In the genomic region with DNA sequence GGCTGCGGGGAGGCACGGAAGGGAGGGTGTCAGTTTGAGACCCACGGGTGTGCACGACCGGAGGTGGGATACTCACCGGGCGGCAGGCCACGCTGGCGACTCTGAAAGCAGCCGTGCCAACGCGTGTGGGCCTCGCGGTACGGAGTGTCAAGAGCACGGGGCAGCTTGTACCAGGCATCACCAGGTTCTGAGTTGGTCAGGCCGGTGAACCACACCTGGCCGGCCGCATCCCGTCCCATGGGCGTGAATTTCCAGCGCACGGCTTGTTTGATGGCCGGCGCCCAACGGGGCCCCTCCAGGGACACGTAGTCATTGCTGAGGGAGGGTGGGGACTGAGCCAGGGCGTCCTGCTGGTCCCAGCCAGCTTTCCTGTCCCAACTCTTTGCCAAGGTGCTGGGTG, we compare ENCODE assay signal across 8 mouse cellular contexts. TPM values are rescaled to one million over a fixed set of nuclear protein-coding genes. Genes with fewer than 3 reads are reported as not detected.
DNase-seq lines count a peak whose midpoint lies in the region; ATAC-seq and TF ChIP-seq lines count a peak whose summit lies in the region.

No protein-coding gene starts in this region.

- H3K27me3 ChIP-seq in forebrain, postnatal 0 days (ENCODE audit: insufficient read depth, low read length): 0 out of 2 replicates have a peak, but pooled peaks cover 7% of the 10 kb centered on the region
- peaks cover 26% of the 10 kb centered on the region for H3K27me3 ChIP-seq in limb, embryonic 14.5 days (ENCODE audit: control insufficient read depth, insufficient read depth, low read length)
- no peaks in the 10 kb centered on the region for H3K27me3 ChIP-seq in small intestine, adult 2 months (ENCODE audit: control insufficient read depth, insufficient read depth, low read length)

- DNase-seq in kidney, postnatal 4 days: peak; percentile 49 to 61
- DNase-seq in kidney, adult 18-20 months: no peak
- DNase-seq in forebrain, postnatal 0 days: no peak
- no peak for DNase-seq in limb, embryonic 14.5 days (ENCODE audit: low spot score)
- DNase-seq in thymus, postnatal 25 days: no peak
- no peak for DNase-seq in frontal cortex, adult 2 months (ENCODE audit: extremely low spot score in 1 of 2, low spot score in 1 of 2)
- DNase-seq in thymus, postnatal 4 days: no peak

- ATAC-seq in forebrain, postnatal 0 days: no peak
- no peak for ATAC-seq in limb, embryonic 14.5 days (ENCODE audit: low FRiP score, low read depth)

- 9% methylated on average over 28 of the region's 28 CpGs for WGBS in forebrain, postnatal 0 days
- WGBS in limb, embryonic 14.5 days: 13% methylated on average over 28 of the region's 28 CpGs
- WGBS in small intestine, adult 2 months: 19% methylated on average over 28 of the region's 28 CpGs

- peak overlapping the region; percentile 30 for H3K4me2 ChIP-seq in forebrain, postnatal 0 days (ENCODE audit: low read depth)
- H3K4me2 ChIP-seq in limb, embryonic 14.5 days (replicated peaks; ENCODE audit: low read depth, low read length, severe bottlenecking): peak overlapping the region; percentile 56

- no peaks in the 10 kb centered on the region for H3K9me3 ChIP-seq in forebrain, postnatal 0 days (ENCODE audit: low read length)
- H3K9me3 ChIP-seq in limb, embryonic 14.5 days (ENCODE audit: control insufficient read depth, low read length): no peaks in the 10 kb centered on the region

- 0 out of 2 replicates have a peak, but pooled peaks cover 4% of the 10 kb centered on the region for H3K4me1 ChIP-seq in forebrain, postnatal 0 days (ENCODE audit: insufficient read depth)
- H3K4me1 ChIP-seq in limb, embryonic 14.5 days (ENCODE audit: control insufficient read depth, insufficient read depth, low read length): peaks cover 14% of the 10 kb centered on the region
- peaks cover 49% of the 10 kb centered on the region for H3K4me1 ChIP-seq in small intestine, adult 2 months (ENCODE audit: control insufficient read depth, insufficient read depth, insufficient read length, low read length)

- H3K4me3 ChIP-seq in forebrain, postnatal 0 days (ENCODE audit: low read depth, low read length): no peak overlapping the region
- peak overlapping the region; percentile 30 for H3K4me3 ChIP-seq in limb, embryonic 14.5 days (replicated peaks; ENCODE audit: low read length)
- H3K4me3 ChIP-seq in small intestine, adult 2 months (ENCODE audit: low read depth, low read length): peak overlapping the region; percentile 34

- no peak for TF ChIP-seq POLR2A in limb, embryonic 14.5 days (IDR thresholded peaks at IDR 0.05; ENCODE audit: borderline replicate concordance, extremely low read depth, insufficient read depth, insufficient read length)
- no peak for TF ChIP-seq POLR2A in small intestine, adult 2 months (IDR thresholded peaks at IDR 0.05; ENCODE audit: low read depth, low read length)

- H3K9ac ChIP-seq in forebrain, postnatal 0 days: 0 out of 2 replicates have a peak overlapping the region, but pooled peaks have one; percentile 6
- peak overlapping the region; percentile 43; the same call in 1 of the 2 replicates for H3K9ac ChIP-seq in limb, embryonic 14.5 days (ENCODE audit: low read depth, low read length, severe bottlenecking)

- TF ChIP-seq CTCF in forebrain, postnatal 0 days (IDR thresholded peaks at IDR 0.05; ENCODE audit: low read depth): no peak
- TF ChIP-seq CTCF in small intestine, adult 2 months (IDR thresholded peaks at IDR 0.05; ENCODE audit: extremely low read depth, insufficient read length, insufficient replicate concordance, low read depth, low read length): no peak

- peaks cover 42% of the 10 kb centered on the region for H3K36me3 ChIP-seq in forebrain, postnatal 0 days (ENCODE audit: insufficient read depth)
- H3K36me3 ChIP-seq in limb, embryonic 14.5 days (ENCODE audit: control insufficient read depth, insufficient read depth, low read length): peaks cover 50% of the 10 kb centered on the region
- peaks cover 31% of the 10 kb centered on the region for H3K36me3 ChIP-seq in small intestine, adult 2 months (ENCODE audit: control insufficient read depth, insufficient read depth, low read length)

- no peak overlapping the region for H3K27ac ChIP-seq in forebrain, postnatal 0 days (ENCODE audit: low read depth, low read length)
- no peak overlapping the region for H3K27ac ChIP-seq in limb, embryonic 14.5 days (replicated peaks; ENCODE audit: low read depth, low read length)
- H3K27ac ChIP-seq in small intestine, adult 2 months (ENCODE audit: insufficient read depth, low read depth, low read length): no peak overlapping the region

RNA-seq across cellular contexts. Expression of gene 4930404N11Rik, which starts 0.9 kb away (rescaled TPM):
- total RNA-seq in forebrain, postnatal 0 days (2014; rRNA removed): not detected in 2 replicates
- polyA plus RNA-seq in forebrain, postnatal 0 days (2015; fragmentation: Nextera tagmentation; extraction: Ambion mirVana): 0.16 and 0.20 TPM in 2 replicates
- polyA plus RNA-seq in limb, embryonic 14.5 days (2012; rRNA removed): 0.43 and 0.95 TPM in 2 replicates
- polyA plus RNA-seq in limb, embryonic 14.5 days (2014; fragmentation: Nextera tagmentation; extraction: Ambion mirVana): 0.37 and 0.41 TPM in 2 replicates
- 7.4 and 20.5 TPM in 2 replicates for polyA plus RNA-seq in small intestine, adult 2 months (2012; rRNA removed)
- 0.67 and 0.68 TPM in 2 replicates for polyA plus RNA-seq in frontal cortex, adult 2 months (2012; rRNA removed)

RNA-seq across cellular contexts. Expression of gene Mfsd12, which starts 7.4 kb away (rescaled TPM):
- 19.8 and 23.4 TPM in 2 replicates for total RNA-seq in forebrain, postnatal 0 days (2014; rRNA removed)
- 10.1 TPM in 2 replicates for polyA plus RNA-seq in forebrain, postnatal 0 days (2015; fragmentation: Nextera tagmentation; extraction: Ambion mirVana)
- polyA plus RNA-seq in limb, embryonic 14.5 days (2012; rRNA removed): 12.0 and 18.5 TPM in 2 replicates
- polyA plus RNA-seq in limb, embryonic 14.5 days (2014; fragmentation: Nextera tagmentation; extraction: Ambion mirVana): 6.8 and 8.0 TPM in 2 replicates
- 14.6 and 22.7 TPM in 2 replicates for polyA plus RNA-seq in small intestine, adult 2 months (2012; rRNA removed)
- 27.5 and 29.5 TPM in 2 replicates for polyA plus RNA-seq in frontal cortex, adult 2 months (2012; rRNA removed)

RNA-seq across cellular contexts. Expression of gene Fzr1, which starts 13.7 kb away (rescaled TPM):
- total RNA-seq in forebrain, postnatal 0 days (2014; rRNA removed): 60.2 and 67.2 TPM in 2 replicates
- 128 and 132 TPM in 2 replicates for polyA plus RNA-seq in forebrain, postnatal 0 days (2015; fragmentation: Nextera tagmentation; extraction: Ambion mirVana)
- polyA plus RNA-seq in limb, embryonic 14.5 days (2012; rRNA removed): 109 and 142 TPM in 2 replicates
- polyA plus RNA-seq in limb, embryonic 14.5 days (2014; fragmentation: Nextera tagmentation; extraction: Ambion mirVana): 92.8 and 95.5 TPM in 2 replicates
- 70.5 and 132 TPM in 2 replicates for polyA plus RNA-seq in small intestine, adult 2 months (2012; rRNA removed)
- polyA plus RNA-seq in frontal cortex, adult 2 months (2012; rRNA removed): 66.9 and 71.6 TPM in 2 replicates

RNA-seq across cellular contexts. Expression of gene Hmg20b, which starts 14.4 kb away (rescaled TPM):
- 15.1 and 21.6 TPM in 2 replicates for total RNA-seq in forebrain, postnatal 0 days (2014; rRNA removed)
- 25.1 and 25.2 TPM in 2 replicates for polyA plus RNA-seq in forebrain, postnatal 0 days (2015; fragmentation: Nextera tagmentation; extraction: Ambion mirVana)
- 135 and 137 TPM in 2 replicates for polyA plus RNA-seq in limb, embryonic 14.5 days (2012; rRNA removed)
- 92.9 and 104 TPM in 2 replicates for polyA plus RNA-seq in limb, embryonic 14.5 days (2014; fragmentation: Nextera tagmentation; extraction: Ambion mirVana)
- polyA plus RNA-seq in small intestine, adult 2 months (2012; rRNA removed): 86.8 and 196 TPM in 2 replicates
- 36.3 and 40.8 TPM in 2 replicates for polyA plus RNA-seq in frontal cortex, adult 2 months (2012; rRNA removed)

RNA-seq across cellular contexts. Expression of gene Dohh, which starts 19.6 kb away (rescaled TPM):
- total RNA-seq in forebrain, postnatal 0 days (2014; rRNA removed): 126 and 139 TPM in 2 replicates
- 111 and 125 TPM in 2 replicates for polyA plus RNA-seq in forebrain, postnatal 0 days (2015; fragmentation: Nextera tagmentation; extraction: Ambion mirVana)
- 54.3 and 66.7 TPM in 2 replicates for polyA plus RNA-seq in limb, embryonic 14.5 days (2012; rRNA removed)
- polyA plus RNA-seq in limb, embryonic 14.5 days (2014; fragmentation: Nextera tagmentation; extraction: Ambion mirVana): 60.0 and 63.7 TPM in 2 replicates
- 86.8 and 113 TPM in 2 replicates for polyA plus RNA-seq in small intestine, adult 2 months (2012; rRNA removed)
- polyA plus RNA-seq in frontal cortex, adult 2 months (2012; rRNA removed): 92.2 and 105 TPM in 2 replicates

Comparison
In these comparisons a context has a peak if more than half of its experiments do, and no peak if none do; other contexts are left out.
1. DNase-seq: peak in kidney, postnatal 4 days (2 of 2); none in kidney, adult 18-20 months (single experiment), forebrain, postnatal 0 days (single experiment), limb, embryonic 14.5 days (single experiment), thymus, postnatal 25 days (single experiment), frontal cortex, adult 2 months (0 of 2) and thymus, postnatal 4 days (single experiment).